Mouse (Mus musculus) thymus, adult 18-20 months (tissue): ENCODE measurements at regions not wholly inside any gene's neighbourhood (a gene's known extent, or its start where the extent isn't known, plus 50 kb on each side); places are given as distances from the start of the nearest gene placed in this dataset.
A peak's percentile ranks its signal among the peaks of the same experiment; 100 is the strongest.

Source experiments
- DNase-seq, 2 experiments: peaks; one replicate each; pipeline ENCODE4 v3.0.0; 2022; ENCODE audit warnings: mixed read lengths in 2 of 2

DNA sequence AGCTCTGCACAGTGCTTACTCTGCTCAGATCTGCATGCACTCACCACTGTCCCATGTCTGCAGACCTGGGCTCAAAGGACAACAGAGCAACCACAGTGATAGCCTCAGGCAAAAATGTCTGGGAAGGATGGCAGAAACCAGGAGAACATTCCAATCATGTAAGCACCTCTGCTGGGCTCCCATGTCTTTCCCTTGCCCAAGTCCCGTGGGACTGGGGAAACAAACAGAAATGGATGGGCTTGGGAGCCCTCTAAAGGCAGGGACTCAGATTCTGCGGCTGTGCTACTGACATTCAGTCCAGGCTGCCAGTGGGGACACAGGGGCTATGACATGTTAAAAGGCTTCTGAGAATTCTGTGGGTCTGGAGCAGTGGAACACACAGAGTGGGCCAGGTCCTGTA is 128.8 kb upstream of the Dock1 start:
- DNase-seq: no peak

DNA sequence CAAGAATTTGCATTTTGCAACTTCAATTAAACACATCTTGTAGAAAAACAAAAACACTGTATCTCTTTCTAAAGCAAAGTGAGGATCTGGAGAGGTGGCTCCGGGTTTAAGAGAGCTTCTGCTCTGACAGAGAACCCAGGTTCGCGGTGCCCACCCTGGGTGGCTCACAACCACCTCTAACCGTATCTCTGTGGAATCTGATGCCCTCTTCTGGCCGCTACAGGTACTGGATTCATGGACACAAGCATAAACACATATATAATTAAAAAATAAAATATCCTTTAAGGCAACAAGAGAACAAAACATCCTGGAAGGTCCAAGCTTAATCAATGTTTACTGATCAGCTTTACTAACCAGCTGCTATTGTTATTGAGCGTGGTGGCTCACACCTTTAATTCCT is 124.3 kb upstream of the Dock1 start:
- no peak for DNase-seq

DNA sequence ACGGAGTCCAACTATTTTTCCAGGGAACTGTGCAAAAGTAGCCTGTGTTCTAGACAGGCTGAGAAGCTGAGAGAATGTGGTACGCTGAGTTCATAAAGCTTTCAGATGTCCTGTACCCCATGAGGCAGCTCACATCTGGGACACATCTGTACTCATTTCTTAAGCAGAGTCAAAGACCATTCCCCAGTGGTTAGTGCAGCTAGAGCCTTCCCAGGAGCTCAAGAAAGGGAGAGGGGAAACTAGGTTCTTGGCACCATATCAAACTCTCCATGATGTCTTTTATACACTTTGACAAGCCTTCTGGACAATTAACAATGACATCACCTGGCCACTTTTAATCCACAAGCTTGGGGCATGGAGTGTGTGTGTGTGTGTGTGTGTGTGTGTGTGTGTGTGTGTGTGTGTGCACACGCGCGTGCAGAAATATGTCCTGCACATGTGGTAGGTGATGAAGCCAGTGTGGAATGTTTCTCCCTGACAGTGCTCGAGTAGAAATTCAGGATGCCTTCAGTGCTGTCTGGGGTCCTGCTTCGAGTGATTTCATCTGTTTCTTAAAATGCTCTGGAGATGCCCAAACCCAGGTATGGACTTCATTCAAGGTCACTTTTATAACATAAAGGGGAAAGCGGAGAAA is 121.1 kb upstream of the Dock1 start:
- no peak for DNase-seq

DNA sequence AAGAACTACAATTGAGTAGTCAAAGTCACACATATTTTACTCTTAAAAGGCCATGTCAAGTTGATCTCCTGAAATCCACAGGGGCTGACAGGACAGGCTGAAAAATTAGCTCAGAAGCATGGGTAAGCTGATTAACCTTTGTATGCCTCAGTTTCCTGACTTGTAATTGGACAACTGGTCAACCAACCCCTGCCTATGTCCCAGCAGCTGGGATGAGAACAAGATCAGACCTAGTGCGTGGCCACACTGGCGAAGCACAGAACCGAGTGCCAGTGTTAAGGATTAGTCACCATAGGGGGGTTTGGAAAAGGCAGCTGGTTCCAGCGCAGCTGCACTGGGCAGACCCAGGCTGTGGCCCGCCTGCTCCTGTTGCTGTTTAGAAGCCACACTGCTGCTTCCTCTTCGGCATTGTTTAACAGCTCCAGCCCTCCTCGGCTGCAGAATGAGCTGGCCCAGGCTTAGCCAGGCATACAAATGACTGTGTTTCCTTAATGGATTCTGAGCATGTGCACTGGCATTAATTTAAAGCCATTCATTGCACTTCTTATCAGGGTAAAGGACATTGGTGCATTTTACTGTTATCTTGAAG is 120.1 kb upstream of the Dock1 start:
- DNase-seq: no peak

DNA sequence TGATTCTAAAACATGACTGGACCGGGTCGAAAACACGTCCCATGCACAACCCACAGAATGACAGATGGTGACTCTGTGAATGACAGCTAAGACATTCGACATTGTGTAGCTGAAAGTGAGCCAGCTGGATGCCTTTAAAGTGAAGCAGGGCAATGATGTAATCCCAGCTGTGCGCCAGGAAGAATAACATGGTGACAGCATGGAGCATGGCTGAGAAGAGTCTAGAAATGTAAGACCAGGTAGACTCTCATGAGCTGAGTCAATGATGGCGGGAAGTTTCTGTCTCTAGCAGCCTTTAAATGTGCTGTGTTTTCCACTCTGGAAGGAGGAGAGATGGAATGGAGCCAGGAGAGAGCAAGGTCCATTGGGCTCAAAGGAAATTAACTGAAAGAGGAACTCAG is 118.4 kb upstream of the Dock1 start:
- no peak for DNase-seq

DNA sequence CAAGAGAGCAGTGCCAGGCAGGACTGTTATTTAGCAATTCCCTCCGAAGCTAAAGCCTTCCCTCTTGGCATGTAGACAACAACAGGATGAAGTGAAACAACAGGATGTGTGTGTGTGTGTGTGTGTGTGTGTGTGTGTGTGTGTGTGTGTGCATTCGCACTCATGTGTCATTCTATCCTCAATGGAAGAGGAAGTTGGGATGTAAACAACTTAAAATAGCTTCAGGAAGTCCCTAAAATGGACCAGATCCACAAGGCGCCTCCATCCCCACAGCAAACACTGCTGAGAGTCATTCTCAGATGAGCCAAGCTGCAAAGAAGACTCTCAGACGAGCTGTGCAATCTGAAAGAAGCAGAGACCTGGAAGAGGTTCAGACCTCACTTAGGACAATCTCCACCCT is 114.4 kb upstream of the Dock1 start:
- no peak for DNase-seq

DNA sequence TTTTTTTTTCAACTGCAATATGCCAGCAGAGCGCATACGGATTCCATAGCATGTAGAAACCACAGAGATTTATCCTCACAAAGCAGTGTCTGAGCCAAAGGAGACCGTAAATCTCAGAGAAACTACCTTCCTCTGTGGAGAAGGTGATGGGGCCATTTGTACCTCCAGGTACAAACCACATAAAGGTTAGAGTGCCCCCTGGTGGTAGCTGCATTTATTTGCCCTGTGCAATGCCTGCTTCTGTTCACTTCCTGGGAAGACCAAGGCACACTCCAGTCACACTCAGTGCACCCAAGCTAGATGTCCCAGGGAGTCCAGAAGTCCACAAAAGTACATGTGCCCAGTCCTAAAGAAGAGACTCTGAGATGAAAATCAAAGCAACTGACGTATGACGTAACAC is 104.1 kb upstream of the Dock1 start:
- DNase-seq: peak in 1 of 2 experiments; percentile 5

DNA sequence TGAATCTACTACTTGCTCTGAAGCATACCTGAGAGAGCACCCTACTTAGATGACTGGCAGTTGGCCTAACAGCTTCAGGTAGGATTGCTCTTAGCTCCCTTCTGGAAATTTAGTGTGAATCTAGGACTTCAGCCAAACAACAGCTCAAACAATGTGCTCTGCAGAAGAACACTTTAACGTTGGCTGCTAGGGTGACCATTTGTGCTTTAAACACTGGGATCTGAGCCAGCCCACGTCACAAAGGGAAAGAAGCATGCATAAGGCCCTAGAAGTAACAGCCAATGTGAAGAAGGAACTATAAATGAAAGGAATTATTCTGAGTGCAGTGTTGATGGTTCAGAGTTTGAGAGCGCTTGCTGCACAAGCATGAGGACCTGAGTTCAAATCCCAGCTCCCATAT is 101.2 kb upstream of the Dock1 start:
- DNase-seq: no peak

DNA sequence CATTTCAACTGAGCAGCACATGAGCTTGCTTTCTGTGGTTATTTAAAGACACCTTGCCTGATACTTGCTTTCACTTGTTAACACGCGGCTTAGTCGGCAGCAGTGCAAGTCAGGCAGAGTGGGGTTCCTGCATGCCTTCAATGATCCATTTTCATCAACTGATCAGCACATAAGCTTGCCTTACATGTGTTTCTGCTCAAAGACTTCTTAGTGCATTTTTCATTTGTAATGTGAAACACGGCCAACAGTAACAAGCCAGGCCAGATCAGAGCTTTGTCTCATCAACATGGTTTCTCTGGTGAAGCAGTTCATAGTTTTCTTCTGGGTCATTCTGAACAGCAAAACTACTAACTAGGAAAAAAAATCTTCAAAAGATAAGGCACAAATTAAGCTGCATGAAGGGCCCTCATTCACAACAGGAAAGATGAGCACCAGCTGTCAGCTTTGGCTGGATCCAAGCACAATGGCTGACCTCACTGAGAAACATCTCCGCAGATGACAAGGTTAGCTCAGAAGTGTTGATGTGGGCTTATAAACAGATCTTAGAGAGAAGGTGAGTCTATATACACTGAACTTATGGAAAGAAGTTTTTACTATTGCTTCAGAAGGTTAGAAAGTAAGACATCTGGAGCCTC is 100.2 kb upstream of the Dock1 start:
- no peak for DNase-seq

DNA sequence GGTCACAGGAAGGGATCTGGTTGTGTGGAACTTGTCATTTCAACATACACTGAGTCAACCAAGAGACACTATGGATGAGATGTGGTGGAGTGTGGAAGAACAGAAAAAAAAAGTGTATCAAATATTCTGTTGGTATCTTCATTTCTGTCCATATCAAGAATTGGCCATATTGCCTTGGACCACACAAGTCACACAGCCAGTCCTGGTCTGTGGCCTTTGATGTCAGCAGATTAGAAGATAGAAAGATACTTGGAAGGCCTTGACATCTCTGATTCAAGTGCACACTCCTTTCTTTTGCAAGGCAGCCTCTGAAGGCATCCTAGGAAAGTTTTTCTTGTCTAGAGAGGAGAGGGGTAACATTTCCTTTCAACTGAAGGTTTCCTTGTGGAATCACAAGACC is 88.7 kb upstream of the Dock1 start:
- DNase-seq: no peak

DNA sequence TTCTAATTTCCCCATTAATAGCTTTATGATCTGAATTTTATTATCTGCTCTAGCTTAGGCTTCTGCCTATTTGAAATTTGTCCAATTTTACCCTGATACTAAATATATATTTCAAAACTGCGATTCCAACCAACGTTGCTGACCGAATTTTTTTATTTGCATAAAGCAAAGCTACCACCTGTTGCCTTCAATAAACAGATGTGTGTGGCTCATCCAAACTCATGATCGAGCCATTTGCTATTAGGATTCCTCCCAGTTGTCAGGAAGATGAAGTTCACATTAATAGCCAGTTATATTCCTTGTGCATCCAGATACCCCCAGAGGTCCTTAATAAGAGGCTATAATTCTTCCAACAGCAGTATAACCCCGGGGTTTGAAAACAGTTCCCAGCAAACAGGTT is 85.0 kb upstream of the Dock1 start:
- DNase-seq: no peak

DNA sequence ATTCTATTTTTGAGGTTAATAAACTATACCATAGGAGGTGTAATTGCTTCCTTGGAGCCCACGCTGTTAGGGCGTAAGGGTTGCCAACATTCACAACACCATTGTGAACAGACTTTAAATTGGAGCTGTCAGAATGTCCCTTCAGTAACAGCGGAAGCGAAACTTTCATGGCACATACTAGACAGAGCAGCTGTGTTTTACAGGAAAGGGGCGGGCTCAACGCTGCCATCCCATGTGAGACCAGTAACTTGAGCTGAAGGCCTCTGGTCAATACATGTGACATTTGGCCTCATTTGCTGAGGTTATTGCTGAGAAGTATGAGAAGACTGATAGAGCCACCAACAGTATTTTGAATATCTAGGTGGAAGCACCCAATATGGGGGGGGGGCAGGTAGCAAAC is 83.5 kb upstream of the Dock1 start:
- no peak for DNase-seq

DNA sequence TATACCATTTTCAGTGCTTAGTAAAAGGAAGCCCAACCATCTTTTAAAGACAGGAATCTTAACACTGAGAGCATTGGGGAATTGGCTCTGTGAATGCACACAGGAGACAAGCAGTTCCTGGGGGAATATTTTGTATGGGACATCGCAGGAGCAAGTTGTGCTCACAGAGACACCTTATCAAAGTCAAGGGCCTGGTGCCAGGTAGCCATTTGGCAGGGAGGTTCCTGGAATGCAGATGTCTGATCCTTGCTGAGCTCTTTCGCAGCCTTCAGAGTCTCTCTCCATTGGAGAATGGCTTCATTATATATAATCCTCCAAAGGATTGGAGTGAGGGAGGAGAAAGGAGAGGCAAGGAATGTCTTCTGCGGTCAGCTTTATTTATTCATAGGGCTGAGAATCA is 62.6 kb upstream of the Dock1 start:
- no peak for DNase-seq

DNA sequence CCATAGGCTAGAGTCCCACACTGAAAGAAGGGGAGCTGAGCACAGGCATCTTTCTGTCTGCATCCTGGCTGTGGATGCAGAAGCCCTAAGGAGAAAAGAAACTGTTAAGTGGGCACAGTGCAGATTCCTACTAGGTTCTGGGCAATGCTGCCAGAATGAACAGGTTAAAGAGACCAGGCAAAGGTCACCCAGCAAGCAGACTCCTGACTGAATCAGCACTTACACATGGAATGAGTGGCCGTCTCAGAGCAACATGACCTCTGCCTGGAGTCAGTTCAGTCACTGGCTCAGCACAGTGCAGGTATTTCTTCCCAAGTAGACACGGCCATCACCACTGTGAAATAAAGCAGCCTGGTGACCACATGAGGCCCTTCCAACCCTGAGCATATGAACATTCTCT is 60.3 kb upstream of the Dock1 start:
- no peak for DNase-seq

DNA sequence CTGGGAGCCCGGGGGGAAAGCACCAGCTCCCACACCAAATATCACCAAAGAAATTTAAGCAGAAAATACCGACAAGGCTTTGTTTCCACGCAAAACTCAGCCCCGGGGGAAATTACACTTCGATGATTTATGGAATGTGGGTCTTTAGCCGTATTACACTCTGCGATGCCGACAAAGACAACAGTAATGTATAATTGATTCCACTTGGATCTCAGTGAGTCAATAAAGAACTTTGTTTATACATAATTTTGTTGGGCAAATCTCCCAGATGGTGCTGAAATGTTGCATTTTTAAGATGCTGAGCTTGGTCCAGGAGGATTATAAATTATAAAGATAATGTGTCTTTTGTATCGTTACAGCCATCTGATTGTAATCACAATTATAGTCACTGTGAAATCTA is 59.1 kb upstream of the Dock1 start:
- no peak for DNase-seq

DNA sequence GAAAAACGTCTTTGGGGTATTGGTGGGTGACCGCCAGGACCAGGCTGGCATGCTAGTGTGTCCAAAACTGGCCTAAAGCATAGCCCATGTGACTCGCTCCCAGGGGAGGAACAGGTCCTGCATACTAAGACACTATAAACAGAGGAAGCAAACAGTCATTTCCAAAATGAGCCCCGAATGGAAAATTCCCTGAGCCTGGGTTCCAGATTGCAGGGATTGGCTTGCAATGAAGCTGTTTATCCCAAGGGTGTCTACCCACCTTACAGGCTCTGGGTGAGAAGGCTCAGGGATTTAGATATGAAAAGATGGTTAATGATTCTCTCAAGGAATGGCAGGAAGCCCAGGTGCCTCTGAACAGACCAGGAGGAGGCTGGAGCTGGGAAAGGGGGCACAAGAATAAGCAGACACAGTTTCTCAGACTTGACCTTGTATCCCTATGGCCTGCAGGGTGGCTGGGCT is 58.2 kb upstream of the Dock1 start:
- DNase-seq: no peak

DNA sequence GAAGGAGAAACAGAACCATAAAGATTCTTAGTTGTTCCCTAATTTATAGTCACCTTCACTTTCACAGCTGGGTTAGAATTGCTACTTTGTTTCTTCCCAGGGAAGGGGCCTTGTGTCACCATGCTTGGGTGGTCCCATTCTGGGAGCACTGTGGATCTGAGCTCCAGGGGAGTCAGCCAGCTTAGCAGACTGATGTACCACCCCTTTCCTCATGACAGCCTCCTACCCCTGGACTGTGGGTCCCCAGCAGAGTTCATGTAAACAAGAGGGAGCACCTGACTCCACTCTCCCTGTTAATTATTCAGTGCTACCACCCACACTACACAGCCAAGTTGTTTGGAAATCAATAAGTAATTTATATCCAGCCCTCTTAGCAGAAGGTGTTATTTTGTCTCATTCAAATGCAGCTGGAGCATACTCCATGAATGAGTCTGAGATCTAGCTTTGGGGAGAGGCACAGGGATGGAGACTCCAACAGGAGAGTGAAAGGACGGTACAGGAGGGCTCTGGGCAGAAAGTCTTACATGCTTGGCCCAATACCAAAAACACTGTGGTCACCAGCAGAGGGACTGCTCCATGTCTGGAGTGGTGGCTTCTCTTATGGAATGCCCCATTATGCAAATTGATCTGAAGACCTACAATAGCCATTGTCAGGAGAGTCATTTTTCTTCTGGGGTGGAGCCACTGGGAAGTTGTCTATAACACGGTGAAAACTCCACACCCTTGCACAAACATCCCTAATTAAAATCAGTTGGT is 51.1 kb upstream of the Dock1 start:
- DNase-seq: no peak

DNA sequence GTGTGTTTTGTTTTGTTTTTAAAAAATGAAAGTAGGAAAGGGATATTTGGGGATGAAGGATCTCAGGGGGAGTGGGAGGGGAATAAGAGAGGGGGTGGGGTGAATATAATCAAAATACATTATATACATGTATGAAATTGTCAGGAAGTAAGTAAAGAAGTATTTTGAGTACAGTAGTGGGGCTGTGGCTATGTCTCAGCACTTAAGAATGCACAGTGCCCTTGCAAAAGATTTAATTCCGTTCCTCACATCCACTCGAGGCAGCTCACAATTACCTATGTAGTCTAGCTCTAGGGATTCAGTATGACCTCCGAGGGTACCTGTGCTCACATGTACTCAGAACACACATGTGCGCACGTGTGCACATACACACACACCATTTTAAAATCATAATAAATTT is 50.4 kb upstream of the Dock1 start:
- no peak for DNase-seq
